ENCODE assay signal across 23 mouse cellular contexts in genomic region chr16:93979316-93979715, GRCm38 (mm10). TPM values are rescaled to one million over a fixed set of nuclear protein-coding genes. Genes with fewer than 3 reads are reported as not detected.
DNase-seq lines count a peak whose midpoint lies in the region; ATAC-seq and TF ChIP-seq lines count a peak whose summit lies in the region.
"Had no signal": no experiment of that assay in that cellular context is flagged by ENCODE, and none has a peak within 500 bp of the region (broad histone marks: within the 10 kb centered on the region; RNA-seq: fewer than 3 reads in every experiment).

No protein-coding gene starts in this region.

- no peaks in the 10 kb centered on the region for H3K4me1 ChIP-seq in liver, postnatal 0 days (ENCODE audit: insufficient read depth)
- no peaks in the 10 kb centered on the region; a peak in 2 of 4 replicates for H3K4me1 ChIP-seq in liver, embryonic 14.5 days (replicated peaks; ENCODE audit: control insufficient read depth in 2 of 2, insufficient read depth in 2 of 2, low read length in 1 of 2)
- H3K4me1 ChIP-seq: forebrain, embryonic 13.5 days; hindbrain, embryonic 15.5 days; midbrain, embryonic 10.5 days had no signal

- DNase-seq in liver (peak; percentile 25), ES-CJ7 (ENCODE audit: low read depth, low spot score) (peak; percentile 71)
- DNase-seq in liver, postnatal 0 days: no peak
- peak; percentile 42 for DNase-seq in c-Kit-positive CD71-positive TER-119-negative erythroid progenitor cells, embryonic 14.5 days (ENCODE audit: low read depth)
- no peak for DNase-seq in liver, embryonic 14.5 days (ENCODE audit: low read depth in 3 of 3, low spot score in 3 of 3)
- no peak for DNase-seq in frontal cortex, postnatal 10 days (ENCODE audit: low spot score in 2 of 2)
- no peak for DNase-seq in layer of hippocampus, postnatal 25 days (ENCODE audit: extremely low spot score in 1 of 2, low spot score in 1 of 2)
- no peak for DNase-seq in urinary bladder, adult 2 months (ENCODE audit: low spot score)
- DNase-seq: cerebellum, adult 8-10 months; gastrocnemius, postnatal 25 days; heart, adult 2 months; heart, postnatal 36 days; kidney, adult 11 months; left cerebral cortex, postnatal 4 days; lung, postnatal 10 days; retina, postnatal 1 day; thymus, postnatal 36 days had no signal

- TF ChIP-seq EP300 in liver, postnatal 0 days (IDR thresholded peaks at IDR 0.05; ENCODE audit: low read depth): no peak
- no peak for TF ChIP-seq EP300 in liver, embryonic 14.5 days (IDR thresholded peaks at IDR 0.05; ENCODE audit: low read depth)

- H3K4me3 ChIP-seq in liver, postnatal 0 days (ENCODE audit: low read depth, low read length): no peak overlapping the region
- H3K4me3 ChIP-seq in liver, embryonic 14.5 days (ENCODE audit: insufficient read depth in 1 of 2, low read depth in 2 of 2, low read length in 2 of 2): no peak overlapping the region
- H3K4me3 ChIP-seq: embryonic facial prominence, embryonic 10.5 days; forebrain, embryonic 13.5 days; heart, adult 2 months; hindbrain, embryonic 15.5 days; midbrain, embryonic 10.5 days had no signal

- H3K27me3 ChIP-seq in liver, postnatal 0 days (ENCODE audit: insufficient read depth, low read length): no peaks in the 10 kb centered on the region
- H3K27me3 ChIP-seq in liver, embryonic 14.5 days (ENCODE audit: control insufficient read depth, insufficient read depth, low read length): no peaks in the 10 kb centered on the region
- H3K27me3 ChIP-seq: hindbrain, embryonic 15.5 days had no signal

- WGBS in liver, postnatal 0 days (ENCODE audit: insufficient replicate concordance): 64% methylated on average over 2 of the region's 2 CpGs
- 51% methylated on average over 2 of the region's 2 CpGs for WGBS in liver, embryonic 14.5 days (ENCODE audit: insufficient replicate concordance)

- H3K27ac ChIP-seq in liver, postnatal 0 days (ENCODE audit: low read depth): no peak overlapping the region
- H3K27ac ChIP-seq in liver, embryonic 14.5 days: no peak overlapping the region
- H3K27ac ChIP-seq: embryonic facial prominence, embryonic 10.5 days; forebrain, embryonic 13.5 days; heart, adult 2 months; hindbrain, embryonic 15.5 days; midbrain, embryonic 10.5 days had no signal

- no peak for ATAC-seq in liver, postnatal 0 days
- peak; percentile 26; the same call in 1 of the 2 replicates for ATAC-seq in liver, embryonic 14.5 days (ENCODE audit: insufficient read depth)
- ATAC-seq: forebrain, embryonic 13.5 days had no signal

- H3K9ac ChIP-seq in liver, postnatal 0 days (replicated peaks): no peak overlapping the region
- no peak overlapping the region for H3K9ac ChIP-seq in liver, embryonic 14.5 days (replicated peaks)
- H3K9ac ChIP-seq: forebrain, embryonic 13.5 days; hindbrain, embryonic 15.5 days had no signal

- no peaks in the 10 kb centered on the region for H3K9me3 ChIP-seq in liver, postnatal 0 days (ENCODE audit: low read length)
- no peaks in the 10 kb centered on the region for H3K9me3 ChIP-seq in liver, embryonic 14.5 days (ENCODE audit: control insufficient read depth, low read length)
- H3K9me3 ChIP-seq: embryonic facial prominence, embryonic 10.5 days; forebrain, embryonic 13.5 days; hindbrain, embryonic 15.5 days; midbrain, embryonic 10.5 days had no signal

- no peak overlapping the region for H3K4me2 ChIP-seq in liver, postnatal 0 days (ENCODE audit: low read depth, low read length)
- no peak overlapping the region for H3K4me2 ChIP-seq in liver, embryonic 14.5 days (ENCODE audit: low read depth)
- H3K4me2 ChIP-seq: forebrain, embryonic 13.5 days; hindbrain, embryonic 15.5 days had no signal

- no peaks in the 10 kb centered on the region for H3K36me3 ChIP-seq in liver, postnatal 0 days (replicated peaks; ENCODE audit: insufficient read depth, low read length)
- H3K36me3 ChIP-seq in liver, embryonic 14.5 days (replicated peaks; ENCODE audit: control insufficient read depth, insufficient read depth, low read depth): no peaks in the 10 kb centered on the region
- H3K36me3 ChIP-seq: embryonic facial prominence, embryonic 10.5 days; hindbrain, embryonic 15.5 days; midbrain, embryonic 10.5 days had no signal

- TF ChIP-seq CTCF in liver, postnatal 0 days (IDR thresholded peaks at IDR 0.05; ENCODE audit: low read depth): no peak
- TF ChIP-seq CTCF in liver, embryonic 14.5 days (IDR thresholded peaks at IDR 0.05; ENCODE audit: low read depth): no peak

RNA-seq across cellular contexts. Expression of gene Cldn14, which starts 29.3 kb away (rescaled TPM):
- polyA plus RNA-seq in liver, postnatal 0 days (2015; fragmentation: Nextera tagmentation; extraction: Ambion mirVana): 8.6 and 12.6 TPM in 2 replicates
- polyA plus RNA-seq in liver, embryonic 14.5 days (2012; rRNA removed): 1.0 and 1.2 TPM in 2 replicates
- polyA plus RNA-seq in liver, embryonic 14.5 days (2014; fragmentation: Nextera tagmentation; extraction: Ambion mirVana): 1.2 and 2.3 TPM in 2 replicates
- 1 to 10 TPM; 3.0 to 4.2 TPM for total RNA-seq in layer of hippocampus, postnatal 25 days (2021)
- not detected in 2 replicates for polyA plus RNA-seq in urinary bladder, adult 2 months (2012; rRNA removed)
- total RNA-seq: gastrocnemius, postnatal 25 days; heart, adult 2 months; heart, postnatal 36 days; left cerebral cortex, postnatal 4 days; monocyte, adult 5-6 weeks had no signal
- polyA plus RNA-seq: embryonic facial prominence, embryonic 10.5 days; forebrain, embryonic 13.5 days; heart, adult 2 months; heart, embryonic 14.5 days; hindbrain, embryonic 15.5 days; midbrain, embryonic 10.5 days had no signal

Comparison
In these comparisons a context has a peak if more than half of its experiments do, and no peak if none do; other contexts are left out.
1. DNase-seq: peak in liver (single experiment), ES-CJ7 (single experiment) and c-Kit-positive CD71-positive TER-119-negative erythroid progenitor cells, embryonic 14.5 days (single experiment); none in liver, postnatal 0 days (single experiment), liver, embryonic 14.5 days (0 of 3), frontal cortex, postnatal 10 days (0 of 2), layer of hippocampus, postnatal 25 days (0 of 2) and urinary bladder, adult 2 months (single experiment).